Mouse (Mus musculus) left cerebral cortex, postnatal 4 days (tissue): ENCODE results near the gene Adgrg6. TPM values are rescaled to one million over a fixed set of nuclear protein-coding genes. Genes with fewer than 3 reads are reported as not detected.

ENCODE experiments used
- DNase-seq: peaks from one replicate; pipeline ENCODE4 v3.0.0-alpha.2; 2022
- intact Hi-C: fragments of 180-260 bp; cut with DNase I; formaldehyde crosslinking; loops from one replicate; pipeline ENCODE4 v1.15.1; 2025
- total RNA-seq, 2 experiments: library from RNA; stranded (reverse); gene quantifications; 2 replicates each; pipeline ENCODE4 v1.2.3; 2021

The Adgrg6 gene
- total RNA-seq = 1 to 10 TPM; 3.6 to 4.5 TPM

DNA sequence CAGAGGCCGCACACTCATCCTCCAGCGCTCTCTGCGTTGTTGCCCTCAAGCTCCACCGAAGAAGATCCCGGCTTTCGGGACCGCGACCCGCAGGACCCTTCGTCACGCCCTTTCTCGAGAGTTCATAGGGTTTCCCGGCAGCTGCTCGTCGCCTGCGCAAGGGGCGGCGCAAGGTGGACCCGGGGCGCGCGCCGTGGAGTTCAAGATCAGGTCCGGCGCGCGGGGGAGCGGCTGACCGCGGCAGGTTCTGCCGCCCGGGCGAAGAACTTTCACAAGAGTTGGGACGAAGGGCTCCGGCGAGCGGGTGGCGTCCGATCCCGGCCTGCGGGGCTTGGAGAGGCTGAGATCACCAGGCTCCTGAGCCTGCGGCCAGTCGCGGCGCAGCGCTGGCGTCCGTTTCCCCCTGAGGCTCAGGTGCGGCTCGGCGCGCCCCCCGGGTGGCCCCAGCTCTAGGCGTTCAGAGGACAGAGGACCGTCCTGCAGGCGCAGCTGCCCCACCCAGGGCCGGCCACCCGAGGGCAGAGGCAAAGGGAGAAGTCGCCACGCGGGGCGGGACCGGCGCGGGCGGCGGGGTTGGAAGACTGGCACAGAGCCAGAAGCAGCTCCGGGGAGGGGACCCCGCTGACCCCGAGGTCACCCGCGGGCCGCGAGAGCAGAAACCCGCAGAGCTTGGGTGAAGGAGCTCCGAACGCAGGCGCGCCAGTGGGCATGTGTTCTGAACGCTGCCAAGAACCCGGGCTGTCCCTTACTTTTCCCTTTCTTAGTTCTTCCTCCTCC is at the start of gene Adgrg6:
Adgrg6 (minus strand) TSS at position 719 of the 777 bp plus-strand sequence.
- intact Hi-C loops = loop anchor here (10.0 kb wide), 1 partner anchor 50 kb away; no protein-coding TSS in a partner anchor
- peak; percentile 31 for DNase-seq

GRCm38 (mm10) chr10:14592215-14592614 is 46.8 kb upstream of the Adgrg6 start:
- intact Hi-C loops = loop anchor here (10.0 kb wide), 1 partner anchor 47 kb away; the partner anchor contains the start of gene Adgrg6
- no peak for DNase-seq

DNA sequence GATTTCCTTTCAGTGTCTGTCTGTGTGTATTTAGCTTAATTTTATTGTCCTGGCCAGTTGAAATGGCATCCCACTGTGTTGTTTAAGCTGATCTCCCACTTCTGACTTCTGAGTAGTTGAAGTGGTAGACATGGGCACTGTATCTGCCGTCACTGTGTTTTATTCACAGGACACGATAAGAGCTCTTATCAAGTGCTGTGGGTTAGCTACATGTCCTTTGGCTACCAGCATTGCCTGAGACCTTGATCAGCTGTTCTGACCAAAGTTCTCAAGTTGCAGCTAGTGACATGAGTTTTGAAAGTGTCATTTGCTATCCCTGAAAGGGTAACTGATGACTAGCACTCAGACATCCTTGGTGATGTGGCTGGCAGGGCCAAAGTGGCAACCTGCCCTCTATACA is 45.4 kb upstream of the Adgrg6 start:
- no peak for DNase-seq
- intact Hi-C loops = loop anchor here (10.0 kb wide), 1 partner anchor 46 kb away; the partner anchor contains the start of gene Adgrg6

DNA sequence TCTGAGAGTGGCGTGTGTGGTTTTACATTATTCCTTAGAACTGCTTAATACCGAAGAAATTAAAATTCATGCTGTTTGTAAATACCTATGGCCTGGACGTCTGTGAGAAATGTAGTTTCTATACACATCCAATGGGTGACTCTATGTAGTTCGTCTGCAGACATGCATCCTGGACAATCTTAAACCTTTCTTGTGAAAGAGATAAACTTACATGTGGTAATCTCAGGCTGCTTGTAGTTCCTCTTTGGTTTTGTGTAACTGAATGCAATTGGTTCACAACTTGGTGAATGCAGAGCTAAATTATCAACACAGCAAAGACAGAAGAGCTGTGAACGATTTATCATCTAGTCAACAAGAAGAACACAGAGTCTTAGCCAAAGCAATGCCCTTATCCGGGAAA is 44.2 kb upstream of the Adgrg6 start:
- intact Hi-C loops = loop anchor here (10.0 kb wide), 1 partner anchor 45 kb away; the partner anchor contains the start of gene Adgrg6
- no peak for DNase-seq

DNA sequence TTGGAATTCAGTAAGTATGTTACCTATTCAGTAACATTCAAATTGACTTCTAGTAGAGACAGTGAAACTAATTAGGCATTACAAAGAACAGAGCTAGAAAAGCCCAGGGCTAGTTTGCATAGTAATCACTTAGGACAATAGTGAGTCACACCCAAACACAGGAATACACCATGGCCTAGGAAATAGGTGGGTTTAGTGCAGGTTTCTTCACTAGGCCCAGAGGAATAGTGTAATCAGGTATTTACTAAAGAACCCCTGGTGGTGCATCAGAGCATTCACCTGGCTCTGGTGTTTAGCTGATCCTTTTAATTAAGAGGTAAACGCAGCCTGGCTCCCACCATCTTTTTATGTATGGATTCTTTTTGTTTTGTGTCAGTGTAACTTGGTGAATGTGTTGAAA is 38.0 kb upstream of the Adgrg6 start:
- intact Hi-C loops = no loop called here
- no peak for DNase-seq

- intact Hi-C loops = no loop called here
- DNase-seq = no peak
These were observed 28.8 kb upstream of the Adgrg6 start for GRCm38 (mm10) chr10:14574255-14574654.

GRCm38 (mm10) chr10:14571143-14571542 is 25.7 kb upstream of the Adgrg6 start:
- intact Hi-C loops = no loop called here
- DNase-seq = no peak

GRCm38 (mm10) chr10:14570616-14571015 is 25.2 kb upstream of the Adgrg6 start:
- DNase-seq = no peak
- intact Hi-C loops = no loop called here

DNA sequence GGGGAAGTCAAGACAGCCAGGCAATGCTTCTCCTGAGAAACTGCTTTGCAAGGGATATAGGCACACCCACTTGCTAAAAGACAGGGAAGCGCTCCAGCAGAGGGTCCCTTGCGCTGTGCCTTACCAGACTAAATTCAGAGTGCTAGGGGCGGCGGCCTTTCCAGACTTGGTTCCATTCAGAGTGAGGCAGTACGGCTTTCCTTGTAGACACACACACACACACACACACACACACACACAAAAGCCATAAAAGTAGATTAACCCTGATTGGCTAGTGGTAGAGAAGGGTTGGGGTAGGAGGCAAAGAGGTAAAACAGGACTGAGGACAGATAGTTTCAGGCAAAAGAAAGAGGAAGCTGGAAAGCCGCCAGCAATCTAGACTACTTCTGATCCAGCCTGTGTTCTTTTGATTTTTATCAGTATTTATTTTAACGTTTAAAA is 672 bp upstream of the Adgrg6 start:
- intact Hi-C loops = loop anchor here (10.0 kb wide), 1 partner anchor 49 kb away; no protein-coding TSS in a partner anchor
- peak; percentile 5 for DNase-seq

DNA sequence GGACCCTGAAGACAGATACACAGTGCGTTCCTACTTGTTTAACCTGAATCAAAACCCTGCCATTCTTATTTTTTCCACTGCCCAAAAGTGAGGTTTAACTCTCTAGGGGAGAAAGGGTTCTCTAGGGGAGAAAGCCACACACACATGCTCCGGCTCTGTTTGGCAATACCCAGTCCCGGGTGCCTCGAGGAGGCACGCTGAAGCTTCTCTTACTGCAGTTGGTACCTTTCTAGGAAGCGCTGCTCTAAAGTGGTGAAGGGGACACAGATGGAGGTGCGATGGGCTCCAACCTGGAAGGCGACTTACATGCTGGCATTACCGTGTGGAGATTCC is 885 bp downstream of the Adgrg6 start:
- no peak for DNase-seq
- intact Hi-C loops = loop anchor here (10.0 kb wide), 1 partner anchor 50 kb away; no protein-coding TSS in a partner anchor

DNA sequence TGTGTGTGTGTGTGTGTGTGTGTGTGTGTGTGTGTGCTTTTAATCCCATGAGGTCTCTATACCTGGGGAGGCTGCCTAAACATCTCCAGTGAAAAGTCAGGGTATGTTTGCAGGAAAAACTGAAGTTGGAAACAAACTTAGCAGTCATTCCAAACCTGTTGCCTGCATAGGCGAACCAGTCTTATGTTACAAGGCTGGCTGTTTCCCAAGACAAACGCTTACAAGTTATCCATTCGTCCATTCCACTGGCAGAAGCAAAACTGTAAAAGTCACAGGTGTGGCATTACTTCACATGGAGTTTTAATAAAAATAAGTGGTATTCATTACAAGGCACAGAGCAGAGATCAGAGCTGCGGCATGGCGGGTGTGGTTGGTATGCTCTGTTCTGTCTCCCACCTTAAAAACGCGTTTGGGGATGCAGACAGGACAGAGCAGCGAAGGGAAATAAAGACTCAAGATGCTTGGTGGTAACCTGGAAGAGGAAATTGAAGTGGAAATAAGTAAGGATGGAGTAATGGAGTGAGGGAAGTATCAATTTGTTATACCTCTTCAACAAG is 1.9 kb downstream of the Adgrg6 start:
- DNase-seq = no peak
- intact Hi-C loops = loop anchor here (10.0 kb wide), 1 partner anchor 51 kb away; no protein-coding TSS in a partner anchor

- no peak for DNase-seq
- intact Hi-C loops = no loop called here
These were observed 8.4 kb downstream of the Adgrg6 start for GRCm38 (mm10) chr10:14537102-14537501.

DNA sequence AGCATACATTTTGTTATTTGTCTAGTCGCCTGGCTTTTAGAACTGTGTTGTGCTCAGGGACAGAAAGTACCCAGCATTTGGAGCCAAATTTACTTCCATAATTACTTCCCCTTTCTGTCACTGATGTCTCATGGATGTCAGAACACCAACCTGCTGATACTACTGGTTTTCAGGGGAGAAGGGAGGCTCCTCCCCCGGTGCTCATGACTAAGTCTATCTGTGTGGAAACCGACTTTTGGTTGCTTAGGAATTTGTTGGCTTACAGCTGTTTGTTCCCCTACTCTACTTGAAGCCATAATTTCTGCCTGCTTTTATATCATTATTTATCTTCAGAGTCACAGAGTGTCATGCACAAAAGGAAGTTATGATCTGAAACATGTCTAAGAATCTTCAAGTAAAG is 14.4 kb downstream of the Adgrg6 start:
- DNase-seq = no peak
- intact Hi-C loops = no loop called here

DNA sequence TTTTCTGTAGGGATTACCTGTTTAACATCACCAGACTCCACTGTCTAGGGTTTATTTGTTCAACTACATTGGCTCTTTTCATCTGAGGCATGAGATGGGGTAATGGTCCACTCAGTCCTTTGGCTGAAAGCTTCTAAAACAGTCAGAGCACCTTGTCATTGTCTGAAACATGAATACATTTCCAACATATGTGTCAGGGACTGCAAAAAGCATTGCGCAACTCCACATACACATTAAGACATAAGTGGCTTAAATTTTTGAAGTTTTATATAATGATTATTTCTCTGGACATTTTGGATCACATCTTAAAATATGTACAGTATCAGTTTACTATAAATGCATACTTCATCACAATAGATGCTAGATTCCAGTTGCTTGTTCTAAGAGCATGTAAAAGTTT is 14.8 kb downstream of the Adgrg6 start:
- intact Hi-C loops = no loop called here
- no peak for DNase-seq

GRCm38 (mm10) chr10:14527765-14528164 is 17.7 kb downstream of the Adgrg6 start:
- intact Hi-C loops = no loop called here
- no peak for DNase-seq

- DNase-seq = no peak
- intact Hi-C loops = no loop called here
These were observed 22.7 kb downstream of the Adgrg6 start for GRCm38 (mm10) chr10:14522729-14523128.

GRCm38 (mm10) chr10:14520912-14521675 is 24.4 kb downstream of the Adgrg6 start:
- no peak for DNase-seq
- intact Hi-C loops = no loop called here

DNA sequence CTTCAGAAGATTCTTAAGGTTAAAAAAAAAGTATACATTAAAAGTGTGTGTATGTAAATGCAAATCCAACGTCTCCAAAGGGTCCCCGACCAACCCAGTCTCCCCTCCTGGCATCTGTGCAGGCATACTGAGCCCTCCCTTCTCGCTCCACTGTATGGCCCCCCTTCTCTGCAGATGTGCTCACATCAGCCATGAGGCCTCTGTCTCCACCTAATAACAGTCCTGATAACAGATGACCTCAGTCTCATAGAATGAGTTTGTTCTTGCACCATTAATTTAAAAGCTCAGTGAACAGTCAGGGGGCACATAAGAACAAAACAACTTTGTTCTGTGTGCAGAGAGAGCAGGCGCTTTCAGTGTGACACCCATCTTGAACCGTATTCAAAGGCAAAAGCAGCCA is 27.6 kb downstream of the Adgrg6 start:
- intact Hi-C loops = no loop called here

DNA sequence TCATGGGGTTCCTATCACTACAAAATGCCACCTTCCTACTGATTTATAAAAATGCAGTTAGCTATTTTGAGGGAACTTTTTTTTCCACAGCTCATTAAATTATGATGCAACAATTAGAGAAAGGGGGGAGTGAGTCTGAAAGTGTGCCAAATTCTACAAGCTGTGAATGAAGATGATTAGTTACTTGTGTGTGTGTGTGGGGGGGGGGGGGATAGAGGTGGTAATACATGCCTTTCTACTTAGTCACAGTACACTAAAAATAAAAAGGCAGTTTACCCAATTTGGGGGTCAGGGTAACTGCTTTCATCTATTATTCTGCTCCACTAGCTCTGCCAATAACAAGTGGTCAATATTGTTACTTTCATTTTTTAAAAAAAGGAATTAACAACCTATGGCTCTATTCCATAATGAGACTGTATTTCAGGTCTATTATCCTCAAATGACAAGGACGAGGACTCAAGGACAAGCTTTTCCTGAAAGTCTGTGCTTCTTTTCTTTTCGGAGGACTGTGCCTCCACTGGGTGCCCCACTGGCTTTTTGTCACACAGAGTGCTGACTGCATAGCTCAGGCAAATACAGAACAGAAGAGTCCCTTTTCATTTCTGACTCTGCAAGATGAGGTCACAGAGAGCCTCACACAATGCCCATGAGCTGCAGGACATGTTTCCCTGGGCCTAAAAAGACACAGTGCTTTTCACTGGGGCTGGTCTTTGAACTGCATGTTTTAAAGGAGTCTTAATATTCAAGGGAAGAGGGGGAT is 33.4 kb downstream of the Adgrg6 start:
- intact Hi-C loops = no loop called here
- peak; percentile 1 for DNase-seq

More for the DNA sequence above, 27.6 kb downstream of the Adgrg6 start:
- DNase-seq = no peak

GRCm38 (mm10) chr10:14511157-14511556 is 34.3 kb downstream of the Adgrg6 start:
- intact Hi-C loops = no loop called here
- no peak for DNase-seq

- DNase-seq = no peak
- intact Hi-C loops = no loop called here
These were observed 49.8 kb downstream of the Adgrg6 start for GRCm38 (mm10) chr10:14495658-14496057.
